Mouse (Mus musculus): ENCODE results near the gene Gm21693.
"Not testable (repeated sequence)": the region's sequence is repeated elsewhere in the genome, so short reads cannot be mapped to it uniquely, and the experiment has no call there.

The Gm21693 gene

DNA sequence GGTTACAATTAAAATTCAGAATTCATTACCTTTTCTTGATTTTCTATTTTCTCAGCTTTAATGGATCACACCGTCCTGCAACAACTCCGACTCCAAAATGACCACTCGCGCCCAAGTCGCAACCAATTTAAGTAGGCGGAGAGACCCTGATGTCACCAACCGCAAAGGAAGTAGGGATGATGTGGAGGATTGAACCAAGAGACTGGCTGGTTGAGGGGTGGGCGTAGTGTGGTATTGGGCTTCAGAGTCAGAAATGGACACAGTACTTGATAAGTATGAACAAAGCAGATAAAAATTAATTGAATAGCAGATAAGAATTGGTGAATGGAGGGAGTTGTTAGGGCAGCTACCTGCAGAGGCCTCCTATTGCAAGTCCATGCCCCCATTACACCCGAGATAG is at the start of gene Gm21693:
Gene Gm21693, minus strand, starts transcription at position 101 of the 400 bp plus-strand sequence.
- DNase-seq: not testable (repeated sequence)

DNA sequence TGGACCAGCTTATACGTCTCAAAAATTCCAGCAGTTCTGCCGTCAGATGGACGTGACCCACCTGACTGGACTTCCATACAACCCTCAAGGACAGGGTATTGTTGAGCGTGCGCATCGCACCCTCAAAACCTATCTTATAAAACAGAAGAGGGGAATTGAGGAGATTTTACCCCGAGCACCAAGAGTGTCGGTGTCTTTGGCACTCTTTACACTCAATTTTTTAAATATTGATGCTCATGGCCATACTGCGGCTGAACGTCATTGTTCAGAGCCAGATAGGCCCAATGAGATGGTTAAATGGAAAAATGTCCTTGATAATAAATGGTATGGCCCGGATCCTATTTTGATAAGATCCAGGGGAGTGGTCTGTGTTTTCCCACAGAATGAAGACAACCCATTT is 4.5 kb downstream of the Gm21693 start:
- peak; percentile 17 for DNase-seq

DNA sequence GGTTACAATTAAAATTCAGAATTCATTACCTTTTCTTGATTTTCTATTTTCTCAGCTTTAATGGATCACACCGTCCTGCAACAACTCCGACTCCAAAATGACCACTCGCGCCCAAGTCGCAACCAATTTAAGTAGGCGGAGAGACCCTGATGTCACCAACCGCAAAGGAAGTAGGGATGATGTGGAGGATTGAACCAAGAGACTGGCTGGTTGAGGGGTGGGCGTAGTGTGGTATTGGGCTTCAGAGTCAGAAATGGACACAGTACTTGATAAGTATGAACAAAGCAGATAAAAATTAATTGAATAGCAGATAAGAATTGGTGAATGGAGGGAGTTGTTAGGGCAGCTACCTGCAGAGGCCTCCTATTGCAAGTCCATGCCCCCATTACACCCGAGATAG is 38.8 kb downstream of the Gm21693 start, which contains the start of gene Gm21677:
Gene Gm21677, minus strand, starts transcription at position 101 of the 400 bp plus-strand sequence.
- DNase-seq: not testable (repeated sequence)
